Mouse (Mus musculus): ENCODE measurements at regions not wholly inside any gene's neighbourhood (a gene's known extent, or its start where the extent isn't known, plus 50 kb on each side); places are given as distances from the start of the nearest gene placed in this dataset.

DNA sequence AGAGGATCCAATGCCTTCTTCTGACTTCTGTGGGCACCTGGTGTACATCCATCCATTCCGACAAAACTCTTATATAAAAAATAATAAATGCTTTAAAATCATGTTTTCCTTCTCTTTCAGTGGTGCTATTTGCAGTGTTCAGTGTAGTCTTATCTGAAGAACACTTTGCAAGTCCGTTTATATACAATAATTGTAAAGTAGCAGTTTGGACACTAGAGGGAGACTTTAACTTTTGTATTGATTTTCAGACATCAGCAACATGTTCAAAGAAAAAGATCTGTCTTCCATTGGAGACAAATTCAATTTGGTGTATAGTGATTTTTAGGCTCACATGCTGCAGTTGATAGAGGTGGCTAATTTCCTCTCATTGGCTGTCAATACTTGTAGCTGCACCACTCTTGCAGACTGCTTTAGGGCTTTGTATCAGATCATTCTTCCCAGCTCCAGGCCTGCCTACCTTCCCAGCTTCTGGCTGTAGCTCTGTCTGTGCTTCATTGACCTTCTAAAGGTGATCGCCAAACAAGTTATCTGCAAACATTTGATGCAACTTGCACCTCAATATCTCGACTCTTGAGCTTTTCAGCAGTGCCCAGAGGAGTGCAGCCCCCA is 74.8 kb upstream of the Sult1c1 start:
- in situ Hi-C loops (cut with MboI, MseI) = loop anchor here (10.0 kb wide), 3 partner anchors 280 to 1910 kb away; partner anchors contain the start of gene Shd (in 1 of the 2)

DNA sequence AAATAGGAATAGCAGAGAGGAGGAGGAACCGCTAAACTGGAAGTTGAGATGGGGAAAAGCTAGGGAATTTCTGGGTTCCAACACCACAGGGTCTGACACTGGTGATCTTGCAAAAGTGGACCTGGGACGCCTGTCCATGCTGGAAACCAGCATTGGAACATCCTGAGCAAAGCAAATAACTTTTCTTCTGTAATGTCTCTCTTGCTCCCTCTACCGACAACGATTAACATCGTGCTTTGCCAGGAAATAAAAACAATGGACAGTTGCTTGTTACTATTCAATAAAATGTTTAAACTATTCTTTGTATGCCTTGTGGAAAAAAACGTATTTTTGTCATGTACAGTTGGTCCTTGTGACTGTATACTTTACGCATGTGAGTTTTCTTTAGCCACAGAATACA is 70.8 kb upstream of the Sult1c1 start:
- in situ Hi-C loops (cut with MboI, MseI) = loop anchor here (10.0 kb wide), 3 partner anchors 284 to 1914 kb away; partner anchors contain the start of gene Shd (in 1 of the 2)

Measured in T-helper 17 cell (primary cell).